8 mouse cellular contexts compared by ENCODE assay signal in genomic region chr7:90302647-90303552, GRCm38 (mm10). TPM values are rescaled to one million over a fixed set of nuclear protein-coding genes. Genes with fewer than 3 reads are reported as not detected.
A peak's percentile ranks its signal among the peaks of the same experiment; 100 is the strongest.
DNase-seq lines count a peak whose midpoint lies in the region; ATAC-seq lines count a peak whose summit lies in the region.

No protein-coding gene starts in this region.

- H3K9me3 ChIP-seq in heart, embryonic 16.5 days (replicated peaks; ENCODE audit: control insufficient read depth, low read length): no peaks in the 10 kb centered on the region
- H3K9me3 ChIP-seq in limb, embryonic 12.5 days: no peaks in the 10 kb centered on the region
- no peaks in the 10 kb centered on the region for H3K9me3 ChIP-seq in neural tube, embryonic 12.5 days

- WGBS in heart, embryonic 16.5 days: 4% methylated on average over 26 of the region's 27 CpGs
- 1% methylated on average over 27 of the region's 27 CpGs for WGBS in limb, embryonic 12.5 days
- 3% methylated on average over 27 of the region's 27 CpGs for WGBS in neural tube, embryonic 12.5 days

- peak overlapping the region; percentile 100 for H3K4me2 ChIP-seq in heart, embryonic 16.5 days (ENCODE audit: low read depth, low read length)
- H3K4me2 ChIP-seq in limb, embryonic 12.5 days: peak overlapping the region; percentile 89
- H3K4me2 ChIP-seq in neural tube, embryonic 12.5 days (replicated peaks): peak overlapping the region; percentile 97

- no peak overlapping the region for H3K27ac ChIP-seq in heart, embryonic 16.5 days (ENCODE audit: low read length)
- H3K27ac ChIP-seq in limb, embryonic 12.5 days: peak overlapping the region; percentile 14; the same call in 1 of the 2 replicates
- H3K27ac ChIP-seq in neural tube, embryonic 12.5 days: no peak overlapping the region

- peak overlapping the region; percentile 77 for H3K9ac ChIP-seq in heart, embryonic 16.5 days (ENCODE audit: low read length)
- peak overlapping the region; percentile 69 for H3K9ac ChIP-seq in limb, embryonic 12.5 days (replicated peaks)
- H3K9ac ChIP-seq in neural tube, embryonic 12.5 days: peak overlapping the region; percentile 60

- peak; percentile 91 for DNase-seq in heart, adult 11 months
- DNase-seq in heart, postnatal 4 days: no peak
- DNase-seq in ZHBTc4 (ENCODE audit: low read depth, low spot score): peak; percentile 10
- DNase-seq in layer of hippocampus, adult 8-10 months (ENCODE audit: low spot score in 2 of 2): no peak
- DNase-seq in urinary bladder, postnatal 4 days (ENCODE audit: low spot score in 2 of 2): no peak

- H3K27me3 ChIP-seq in heart, embryonic 16.5 days (ENCODE audit: control insufficient read depth, insufficient read depth, low read length): no peaks in the 10 kb centered on the region; the same call in 1 of the 2 replicates
- H3K27me3 ChIP-seq in limb, embryonic 12.5 days: peaks cover 27% of the 10 kb centered on the region
- H3K27me3 ChIP-seq in neural tube, embryonic 12.5 days (replicated peaks): peaks cover 22% of the 10 kb centered on the region

- H3K4me3 ChIP-seq in heart, embryonic 16.5 days (ENCODE audit: low read length): peak overlapping the region; percentile 69
- peak overlapping the region; percentile 60 for H3K4me3 ChIP-seq in limb, embryonic 12.5 days (replicated peaks)
- H3K4me3 ChIP-seq in neural tube, embryonic 12.5 days: peak overlapping the region; percentile 59

- 0 out of 2 replicates have a peak, but pooled peaks have one; percentile 35 for ATAC-seq in heart, embryonic 16.5 days (replicated peaks; ENCODE audit: extremely low read depth, insufficient read depth, low FRiP score)
- ATAC-seq in limb, embryonic 12.5 days (ENCODE audit: insufficient number of reproducible peaks, insufficient read depth, low FRiP score, low TSS enrichment, low read depth): peak; percentile 66
- peak; percentile 62 for ATAC-seq in neural tube, embryonic 12.5 days (ENCODE audit: low FRiP score, low read depth)

- no peaks in the 10 kb centered on the region for H3K36me3 ChIP-seq in heart, embryonic 16.5 days (ENCODE audit: control insufficient read depth, insufficient read depth)
- H3K36me3 ChIP-seq in limb, embryonic 12.5 days: no peaks in the 10 kb centered on the region
- no peaks in the 10 kb centered on the region for H3K36me3 ChIP-seq in neural tube, embryonic 12.5 days

- H3K4me1 ChIP-seq in heart, embryonic 16.5 days (ENCODE audit: control insufficient read depth, insufficient read depth, low read length): 0 out of 2 replicates have a peak, but pooled peaks cover 3% of the 10 kb centered on the region
- peaks cover 6% of the 10 kb centered on the region; the same call in 1 of the 2 replicates for H3K4me1 ChIP-seq in limb, embryonic 12.5 days (replicated peaks)
- H3K4me1 ChIP-seq in neural tube, embryonic 12.5 days: peaks cover 6% of the 10 kb centered on the region

RNA-seq across cellular contexts. Expression of gene Sytl2, which starts 0.8 kb away (rescaled TPM):
- total RNA-seq in heart, postnatal 4 days (2021): 10 to 100 TPM; 15.5 to 15.9 TPM
- 7.7 and 7.8 TPM in 2 replicates for polyA plus RNA-seq in heart, embryonic 16.5 days (2015; fragmentation: Nextera tagmentation; extraction: Ambion mirVana)
- 8.9 and 10.9 TPM in 2 replicates for polyA plus RNA-seq in limb, embryonic 12.5 days (2016; fragmentation: Nextera tagmentation; extraction: Ambion mirVana)
- 5.8 and 5.9 TPM in 2 replicates for polyA plus RNA-seq in neural tube, embryonic 12.5 days (2016; fragmentation: Nextera tagmentation; extraction: Ambion mirVana)
- total RNA-seq in layer of hippocampus, adult 8-10 months (2022): 10 to 100 TPM; 41.4 to 48.2 (median 44.3) TPM

RNA-seq across cellular contexts. Expression of gene Ccdc83, which starts 37.3 kb away (rescaled TPM):
- not detected for total RNA-seq in heart, postnatal 4 days (2021)
- polyA plus RNA-seq in heart, embryonic 16.5 days (2015; fragmentation: Nextera tagmentation; extraction: Ambion mirVana): not detected in 2 replicates
- polyA plus RNA-seq in limb, embryonic 12.5 days (2016; fragmentation: Nextera tagmentation; extraction: Ambion mirVana): not detected in 2 replicates
- not detected in 2 replicates for polyA plus RNA-seq in neural tube, embryonic 12.5 days (2016; fragmentation: Nextera tagmentation; extraction: Ambion mirVana)
- total RNA-seq in layer of hippocampus, adult 8-10 months (2022): not detected

Comparison
In these comparisons a context has a peak if more than half of its experiments do, and no peak if none do; other contexts are left out.
1. DNase-seq: peak in heart, adult 11 months (single experiment) and ZHBTc4 (single experiment); none in heart, postnatal 4 days (single experiment), layer of hippocampus, adult 8-10 months (0 of 2) and urinary bladder, postnatal 4 days (0 of 2).
2. Peak in every context shown above with its lines, with median percentiles within 50 percentile points of each other: ATAC-seq, H3K4me2 ChIP-seq, H3K4me3 ChIP-seq and H3K9ac ChIP-seq.